Mouse (Mus musculus): ENCODE data around the gene Ccdc33.

Gene Ccdc33

GRCm38 (mm10) chr9:58049186-58049585 is 69.4 kb downstream of the Ccdc33 start:
- no peak for DNase-seq (ENCODE audit: low spot score in 2 of 2)

DNA sequence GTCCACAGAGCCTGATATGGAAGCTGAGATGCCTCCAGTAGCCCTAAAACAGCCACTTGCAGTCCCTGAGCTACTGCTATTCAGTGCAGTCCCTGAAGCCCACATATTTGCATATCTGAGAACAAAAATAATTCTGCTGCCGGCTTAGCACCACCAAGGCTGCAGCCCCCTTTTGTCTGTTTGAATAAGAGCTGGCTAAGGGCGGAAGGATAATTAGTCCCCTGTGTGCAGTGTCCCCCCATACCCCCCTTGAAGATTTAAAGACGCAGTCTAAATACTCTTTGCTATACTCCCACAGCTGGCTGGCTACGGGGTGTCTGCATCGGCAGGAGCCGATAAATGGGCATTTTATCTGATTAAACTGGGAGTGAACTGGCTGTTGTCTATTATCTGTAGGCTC is 70.0 kb downstream of the Ccdc33 start:
- no peak for DNase-seq (ENCODE audit: low spot score in 2 of 2)

DNA sequence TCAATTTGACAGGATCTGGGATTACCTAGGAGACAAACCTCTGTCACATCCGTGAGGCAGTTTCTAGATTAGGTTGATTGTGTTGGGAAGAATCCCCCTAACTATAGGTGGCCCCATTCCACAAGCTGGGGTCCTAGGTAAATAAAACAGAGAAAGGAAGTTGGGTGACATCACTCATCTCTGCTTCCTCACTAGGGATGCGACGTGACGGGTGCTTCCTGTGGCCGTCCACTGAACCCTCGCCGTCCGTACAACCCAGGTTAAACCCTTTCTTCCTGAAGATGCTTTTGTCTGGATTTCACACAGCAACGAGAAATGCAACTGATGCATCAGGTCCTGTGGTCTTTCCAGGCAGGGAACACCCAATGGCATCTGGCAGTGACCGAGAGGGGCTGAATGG is 71.6 kb downstream of the Ccdc33 start:
- DNase-seq (ENCODE audit: low spot score in 2 of 2), result no peak

- no peak for DNase-seq (ENCODE audit: low spot score in 2 of 2)
Observed at GRCm38 (mm10) chr9:58045646-58046045, 73.0 kb downstream of the Ccdc33 start.

GRCm38 (mm10) chr9:58044828-58045227 is 73.8 kb downstream of the Ccdc33 start:
- no peak for DNase-seq (ENCODE audit: low spot score in 2 of 2)

DNA sequence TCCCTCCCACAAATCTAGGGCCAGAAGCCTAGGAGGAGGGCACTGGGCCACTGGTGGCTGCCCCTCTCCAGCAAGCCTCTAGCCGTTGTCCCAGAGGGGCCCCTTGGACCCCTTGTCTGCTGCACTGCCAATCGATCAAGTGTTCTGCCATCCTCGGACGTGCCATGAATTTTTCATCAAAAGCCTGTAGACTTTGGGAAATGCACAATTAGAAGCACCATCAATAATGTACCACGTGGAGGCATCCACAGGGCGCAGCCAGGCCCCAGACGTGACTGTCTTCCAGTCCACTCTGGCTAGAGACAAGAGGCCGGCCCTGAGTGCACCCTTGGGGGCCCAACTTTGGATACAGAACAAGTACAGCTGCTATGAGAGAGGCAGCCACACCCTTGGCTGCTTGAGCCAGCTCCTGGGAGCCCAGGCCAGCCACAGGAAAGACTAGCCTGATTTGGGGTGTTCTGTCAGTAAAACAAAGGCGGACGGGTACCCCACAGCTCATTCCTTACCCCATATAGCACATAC is 75.1 kb downstream of the Ccdc33 start:
- DNase-seq (ENCODE audit: low spot score in 2 of 2), result no peak

- no peak for DNase-seq (ENCODE audit: low spot score in 2 of 2)
Observed at GRCm38 (mm10) chr9:58042391-58042790, 76.2 kb downstream of the Ccdc33 start.

- no peak for DNase-seq (ENCODE audit: low spot score in 2 of 2)
Observed at GRCm38 (mm10) chr9:58040977-58041376, 77.6 kb downstream of the Ccdc33 start.

DNA sequence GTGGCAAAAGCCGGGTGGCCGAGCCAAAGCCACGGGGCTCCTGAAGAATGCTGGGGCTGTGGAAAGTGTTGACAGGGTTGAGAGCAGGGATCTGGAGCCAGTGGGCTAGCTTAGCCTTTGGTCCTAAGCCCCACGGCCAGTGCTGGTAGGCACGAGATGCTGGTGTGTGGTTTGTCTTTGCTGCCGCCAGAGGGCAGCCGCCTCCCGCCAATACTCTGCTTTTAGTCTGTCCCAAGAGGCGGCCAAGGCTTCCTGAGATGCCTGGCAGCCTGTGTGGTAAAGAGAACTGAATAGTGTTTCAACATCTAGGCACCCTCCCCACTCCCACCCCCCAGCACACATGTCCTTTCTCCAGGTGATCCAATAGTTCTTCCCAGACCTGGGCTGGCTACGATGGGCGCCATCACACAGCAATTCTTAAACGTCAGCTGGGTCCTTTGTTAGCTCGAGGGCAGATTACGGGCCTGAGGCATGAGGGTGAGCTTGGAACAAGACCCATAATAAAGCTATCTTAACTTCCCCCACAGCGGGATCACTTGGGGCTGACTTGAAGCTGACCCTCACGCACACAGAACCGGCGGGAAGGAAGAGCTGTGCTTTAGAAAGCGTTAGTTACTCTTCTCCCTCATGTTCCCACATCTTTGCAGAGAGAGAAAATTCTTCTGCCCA is 80.0 kb downstream of the Ccdc33 start:
- peak in 1 of 2 experiments; percentile 73 for DNase-seq (ENCODE audit: low spot score in 2 of 2)

GRCm38 (mm10) chr9:58036961-58037360 is 81.7 kb downstream of the Ccdc33 start:
- no peak for DNase-seq (ENCODE audit: low spot score in 2 of 2)

GRCm38 (mm10) chr9:58035951-58036698 is 82.5 kb downstream of the Ccdc33 start:
- no peak for DNase-seq (ENCODE audit: low spot score in 2 of 2)

- DNase-seq (ENCODE audit: low spot score in 2 of 2), result peak; percentile 51 to 75
Observed at GRCm38 (mm10) chr9:58035519-58035918, 83.1 kb downstream of the Ccdc33 start.

DNA sequence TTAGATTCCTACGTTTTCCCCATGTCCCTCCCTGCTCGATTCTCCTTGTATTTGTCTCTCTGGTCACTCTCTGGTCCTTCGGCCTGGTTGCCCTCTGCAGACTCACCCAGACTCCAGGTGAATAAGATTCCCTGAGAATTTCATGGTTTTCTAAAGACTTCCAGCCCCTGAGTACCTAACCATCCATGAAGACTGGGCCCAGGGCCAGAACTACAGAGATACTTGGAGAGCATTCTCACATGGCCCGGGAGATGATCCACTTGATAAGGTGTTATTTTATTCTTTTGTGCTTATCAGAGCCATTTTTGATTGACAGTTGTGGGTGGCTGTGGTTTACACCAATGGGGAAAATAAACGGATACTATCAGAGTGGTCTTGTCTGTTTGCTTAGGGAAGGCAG is 86.7 kb downstream of the Ccdc33 start:
- DNase-seq (ENCODE audit: low spot score in 2 of 2), result no peak

DNA sequence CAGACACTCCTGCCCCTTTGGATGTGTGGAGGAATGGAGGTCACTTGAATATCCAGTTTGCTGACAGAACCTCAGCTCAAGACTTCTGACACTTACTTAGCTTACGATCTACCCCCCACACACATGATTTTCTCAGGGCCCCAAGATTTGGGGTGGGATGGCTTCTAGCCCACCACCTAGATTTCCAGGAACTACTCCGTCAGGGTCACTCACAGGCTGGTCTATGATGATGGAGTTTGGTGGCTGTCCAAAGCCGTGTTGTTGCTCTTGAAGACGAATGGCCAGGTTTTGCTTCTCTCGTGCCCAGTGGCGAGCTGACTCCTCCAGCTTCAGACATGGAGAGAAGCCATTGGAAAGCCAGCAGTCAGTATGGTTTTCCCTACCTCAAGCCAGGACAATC is 89.0 kb downstream of the Ccdc33 start:
- DNase-seq (ENCODE audit: low spot score in 2 of 2), result no peak

GRCm38 (mm10) chr9:58028841-58029240 is 89.8 kb downstream of the Ccdc33 start:
- no peak for DNase-seq (ENCODE audit: low spot score in 2 of 2)

- DNase-seq (ENCODE audit: low spot score in 2 of 2), result no peak
Observed at GRCm38 (mm10) chr9:58027426-58028180, 91.0 kb downstream of the Ccdc33 start.

GRCm38 (mm10) chr9:58025995-58026394 is 92.6 kb downstream of the Ccdc33 start:
- no peak for DNase-seq (ENCODE audit: low spot score in 2 of 2)

DNA sequence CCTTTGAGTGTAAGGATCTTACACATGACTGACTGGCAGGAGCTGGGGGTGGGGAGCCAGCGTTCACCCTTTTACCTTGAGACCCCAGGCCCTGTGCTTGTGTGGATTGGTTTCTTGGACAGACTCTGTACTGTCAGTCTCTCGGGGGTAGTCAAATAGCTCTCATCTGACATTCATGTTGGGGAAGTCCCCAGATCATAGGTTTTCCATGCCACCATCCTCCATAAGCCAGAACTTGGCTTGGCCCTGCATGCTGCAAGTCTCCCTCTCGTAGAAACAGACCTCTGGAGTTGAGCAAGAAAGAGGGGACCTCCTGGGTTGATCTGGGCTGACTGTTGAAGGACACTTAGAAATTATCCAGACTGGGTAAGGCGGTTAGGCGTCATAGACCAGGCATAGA is 100.2 kb downstream of the Ccdc33 start:
- no peak for DNase-seq (ENCODE audit: low spot score in 2 of 2)

- no peak for DNase-seq (ENCODE audit: low spot score in 2 of 2)
Observed at GRCm38 (mm10) chr9:58016962-58017361, 101.7 kb downstream of the Ccdc33 start.

DNA sequence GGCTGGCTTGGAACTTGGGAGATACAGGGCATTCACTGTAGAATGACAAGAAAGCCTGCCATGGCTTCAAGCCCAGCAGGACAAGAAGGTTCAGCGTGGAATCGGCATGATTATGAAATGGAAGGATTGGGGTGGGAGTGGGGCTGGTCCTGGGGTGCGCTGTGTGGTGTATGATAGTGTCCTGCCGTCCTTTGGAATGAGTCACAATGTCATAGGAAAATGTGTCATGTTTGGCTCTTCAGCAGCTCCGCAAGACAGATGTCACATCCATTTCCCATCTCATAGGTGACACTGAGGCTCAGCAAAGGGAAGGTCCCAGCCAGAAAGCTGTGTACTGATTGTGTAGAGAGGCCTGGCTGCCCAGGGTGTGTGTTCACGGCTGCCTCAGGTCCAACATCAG is 102.8 kb downstream of the Ccdc33 start:
- no peak for DNase-seq (ENCODE audit: low spot score in 2 of 2)

DNA sequence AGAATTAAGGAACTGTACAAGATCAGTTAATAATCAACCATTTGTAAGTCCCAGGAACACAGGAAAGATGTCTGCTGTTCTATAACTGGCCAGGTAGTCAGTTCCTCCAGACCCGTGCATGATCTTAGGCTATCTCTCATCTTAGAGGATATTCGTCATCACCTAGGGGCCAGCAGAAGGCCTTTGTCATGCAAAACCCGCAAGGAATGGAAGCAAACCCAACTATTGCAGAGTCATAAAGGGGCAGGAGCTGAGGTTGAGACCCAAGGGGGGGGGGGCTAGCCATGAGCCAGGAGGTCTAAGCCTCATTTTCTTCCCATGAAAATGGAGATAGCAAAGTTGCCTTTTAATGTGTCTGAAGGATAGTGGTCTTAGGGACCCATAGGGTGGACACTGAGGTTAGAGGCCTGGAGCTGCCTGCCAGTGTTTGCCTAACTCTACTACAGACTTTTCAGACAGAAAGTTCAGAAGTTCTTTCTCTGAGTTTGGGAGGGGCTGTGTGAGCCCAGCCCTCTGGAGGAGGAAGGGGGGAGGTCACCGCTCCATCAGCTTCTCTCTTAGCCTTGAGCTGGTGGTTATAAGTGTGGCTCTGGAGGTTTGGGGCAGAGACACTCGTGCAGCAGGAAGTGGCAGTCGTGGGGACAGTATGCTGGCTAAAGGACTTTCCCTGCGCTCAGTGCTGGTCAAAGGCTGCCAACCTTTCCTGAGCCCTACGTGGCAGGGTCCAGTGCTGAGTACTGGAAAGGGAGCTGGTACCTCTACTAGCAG is 104.0 kb downstream of the Ccdc33 start:
- DNase-seq (ENCODE audit: low spot score in 2 of 2), result no peak

DNA sequence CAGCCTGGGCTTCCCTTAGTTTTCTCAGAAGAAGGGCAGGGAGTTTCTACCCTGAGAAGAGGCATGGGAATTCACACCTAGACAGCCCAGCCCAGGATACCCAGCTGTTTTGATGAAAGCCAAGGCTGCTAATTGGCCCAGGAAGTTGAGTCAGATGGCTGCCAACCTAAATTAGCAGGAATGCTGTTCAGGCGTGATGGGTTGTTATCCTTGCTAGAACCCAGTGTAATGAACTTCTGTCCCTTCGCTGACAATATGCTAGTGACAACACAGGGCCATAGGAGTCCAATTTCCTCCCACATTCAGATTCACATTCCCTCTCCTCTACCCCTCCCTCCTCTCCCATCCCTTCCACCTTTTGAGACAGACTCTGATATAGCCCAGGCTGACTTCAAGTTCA is 105.7 kb downstream of the Ccdc33 start:
- DNase-seq (ENCODE audit: low spot score in 2 of 2), result peak in 1 of 2 experiments; percentile 44
